Mouse (Mus musculus) megakaryocyte, embryonic 14.5 days (primary cell): ENCODE results near the gene Cyp2w1. TPM values are rescaled to one million over a fixed set of nuclear protein-coding genes. Genes with fewer than 3 reads are reported as not detected.
A peak's percentile ranks its signal among the peaks of the same experiment; 100 is the strongest.

Experiments used
- H3K27me3 ChIP-seq: replicated peaks from 2 replicates; pipeline ENCODE3; 2012; ENCODE audit warnings: inconsistent platforms
- H3K36me3 ChIP-seq: replicated peaks from 2 replicates; pipeline ENCODE3; 2012; ENCODE audit warnings: low read length, inconsistent platforms, mixed read lengths
- H3K4me1 ChIP-seq: 2 replicates; pipeline ENCODE4 v1.6.1; 2012; ENCODE audit warnings: inconsistent platforms
- H3K4me3 ChIP-seq: replicated peaks from 2 replicates; pipeline ENCODE3; 2012; ENCODE audit warnings: moderate library complexity, mild to moderate bottlenecking, inconsistent platforms
- H3K9me3 ChIP-seq: 2 replicates; pipeline ENCODE4 v1.6.1; 2012; ENCODE audit warnings: inconsistent platforms
- FLI1 ChIP-seq: IDR thresholded peaks from 2 replicates; pipeline ENCODE4 v1.6.1; 2012; ENCODE audit warnings: low read length, inconsistent platforms, mixed read lengths
- GATA1 ChIP-seq: IDR thresholded peaks from 3 replicates; pipeline ENCODE4 v1.6.1; 2012; ENCODE audit warnings: mixed read lengths, low read length, inconsistent platforms, borderline replicate concordance
- polyA plus RNA-seq: library from polyadenylated mRNA; stranded (reverse); fragments of >175 nt; gene quantifications from 2 replicates; pipeline ENCODE4 v1.2.3, GENCODE M21; 2012; ENCODE audit warnings: low replicate concordance; ENCODE audit not compliant: insufficient read depth

Cyp2w1 gene
- polyA plus RNA-seq, 1 experiment, result not detected

DNA sequence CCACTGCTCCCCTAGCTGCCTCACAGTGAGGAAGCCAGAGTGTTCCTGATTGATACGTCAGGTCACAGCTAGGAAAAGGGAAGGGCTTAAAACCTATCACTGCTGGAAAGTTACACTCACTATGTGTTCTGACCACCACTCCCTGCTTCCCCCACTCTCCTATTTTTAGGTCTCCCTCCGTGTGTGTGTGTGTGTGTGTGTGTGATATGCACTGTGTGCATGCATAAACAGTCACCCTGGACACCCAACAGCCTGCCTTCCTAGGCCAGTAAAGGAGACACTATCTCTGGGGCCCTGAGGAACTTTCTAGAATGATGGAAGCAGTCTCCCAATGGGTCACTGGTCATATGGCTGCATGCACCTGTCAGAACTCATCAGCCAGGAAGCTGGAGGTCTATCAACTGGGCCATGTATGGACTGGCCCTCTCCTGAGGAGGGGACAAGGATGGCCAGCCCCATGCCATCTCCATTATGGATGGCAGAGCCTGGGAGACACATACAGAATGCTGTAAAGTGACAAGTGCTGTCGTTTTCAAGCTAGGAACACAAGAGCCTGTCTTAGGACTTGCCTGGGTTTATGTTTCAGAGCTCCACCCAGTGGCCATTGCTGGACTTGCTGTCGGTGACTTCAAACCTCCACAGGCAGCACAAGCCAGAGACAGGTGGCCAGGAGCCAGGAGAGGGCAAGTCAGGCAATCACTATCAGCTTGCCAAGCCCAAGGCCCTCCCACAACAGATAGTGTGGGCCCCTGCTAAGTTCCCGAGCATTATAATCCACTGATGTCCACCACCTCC is 45.7 kb downstream of the Cyp2w1 start:
- TF ChIP-seq FLI1 (no peak), GATA1 (no peak)
- no peaks in the 10 kb centered on the region for H3K9me3 ChIP-seq
- peaks cover 98% of the 10 kb centered on the region for H3K4me1 ChIP-seq
- no peaks in the 10 kb centered on the region for H3K27me3 ChIP-seq
- peak overlapping the region; percentile 83 for H3K4me3 ChIP-seq
- peaks cover 86% of the 10 kb centered on the region for H3K36me3 ChIP-seq

DNA sequence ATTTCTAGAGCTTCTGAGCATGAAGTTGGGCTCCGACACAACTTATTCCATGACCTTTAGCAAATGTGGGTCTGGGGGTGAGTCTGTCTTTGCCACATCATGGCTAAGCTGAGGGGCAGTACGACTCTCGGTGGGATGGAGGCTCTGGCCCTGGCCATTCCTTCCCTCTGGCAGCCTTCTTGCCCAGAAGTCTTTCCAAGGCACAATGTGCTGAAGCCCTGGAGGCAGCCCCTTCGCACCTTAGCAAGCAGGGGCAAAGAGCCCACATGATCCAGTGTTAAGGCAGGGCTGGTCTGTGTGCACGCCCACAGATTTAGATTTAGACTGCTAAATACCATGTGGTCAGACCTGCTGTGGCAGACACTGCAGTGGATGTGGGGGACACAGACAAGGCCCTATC is 46.4 kb downstream of the Cyp2w1 start:
- H3K36me3 ChIP-seq, result peaks cover 85% of the 10 kb centered on the region
- TF ChIP-seq FLI1, result no peak
- TF ChIP-seq GATA1, result no peak
- peaks cover 98% of the 10 kb centered on the region for H3K4me1 ChIP-seq
- H3K9me3 ChIP-seq, result no peaks in the 10 kb centered on the region
- no peaks in the 10 kb centered on the region for H3K27me3 ChIP-seq
- peak overlapping the region; percentile 30 for H3K4me3 ChIP-seq

DNA sequence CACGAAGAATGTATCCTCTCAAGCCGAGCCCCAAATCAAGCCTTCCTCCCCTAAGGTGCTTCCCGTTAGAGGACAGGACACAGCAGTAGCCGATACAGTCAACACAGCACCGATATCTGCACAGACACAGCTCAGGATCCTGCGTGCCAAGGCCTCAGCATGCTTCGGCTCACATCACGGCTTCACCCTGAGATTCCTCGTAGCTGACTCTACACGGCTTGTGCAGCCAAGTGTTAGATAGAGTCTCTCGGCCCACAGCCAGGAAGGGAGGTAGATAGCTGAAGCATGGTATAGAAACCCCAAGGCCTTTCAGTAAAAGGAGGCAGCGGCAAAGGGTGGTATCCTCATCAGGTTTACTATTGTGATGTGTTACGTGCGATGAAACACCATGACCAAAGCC is 47.6 kb downstream of the Cyp2w1 start:
- Histone ChIP-seq H3K4me3 (peak overlapping the region; percentile 23), H3K36me3 (peaks cover 73% of the 10 kb centered on the region), H3K9me3 (no peaks in the 10 kb centered on the region), H3K4me1 (peaks cover 98% of the 10 kb centered on the region), H3K27me3 (no peaks in the 10 kb centered on the region)
- TF ChIP-seq GATA1 (no peak), FLI1 (no peak)

DNA sequence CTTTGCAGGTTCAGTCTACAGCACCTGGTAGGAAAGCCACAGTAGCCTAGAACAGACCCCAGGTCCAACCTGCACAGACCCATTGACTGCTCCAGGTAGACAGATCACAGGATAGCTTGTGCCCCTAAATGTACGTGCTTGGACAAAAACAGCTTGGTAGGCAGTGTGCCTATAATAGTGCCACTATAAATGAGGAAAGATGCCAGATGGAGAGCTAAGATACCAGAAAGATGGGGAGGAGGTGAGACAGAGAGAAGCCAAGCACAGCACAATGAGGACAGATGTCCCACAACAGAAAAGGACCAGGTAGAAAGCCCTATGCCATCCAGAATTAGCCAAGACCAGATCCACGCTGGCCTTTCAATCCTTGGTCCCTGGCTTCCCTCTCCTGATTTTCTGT is 49.7 kb downstream of the Cyp2w1 start:
- Histone ChIP-seq H3K9me3 (no peaks in the 10 kb centered on the region), H3K4me3 (no peak overlapping the region), H3K27me3 (no peaks in the 10 kb centered on the region), H3K36me3 (peaks cover 52% of the 10 kb centered on the region), H3K4me1 (peaks cover 98% of the 10 kb centered on the region)
- TF ChIP-seq GATA1, result no peak
- TF ChIP-seq FLI1, result no peak

DNA sequence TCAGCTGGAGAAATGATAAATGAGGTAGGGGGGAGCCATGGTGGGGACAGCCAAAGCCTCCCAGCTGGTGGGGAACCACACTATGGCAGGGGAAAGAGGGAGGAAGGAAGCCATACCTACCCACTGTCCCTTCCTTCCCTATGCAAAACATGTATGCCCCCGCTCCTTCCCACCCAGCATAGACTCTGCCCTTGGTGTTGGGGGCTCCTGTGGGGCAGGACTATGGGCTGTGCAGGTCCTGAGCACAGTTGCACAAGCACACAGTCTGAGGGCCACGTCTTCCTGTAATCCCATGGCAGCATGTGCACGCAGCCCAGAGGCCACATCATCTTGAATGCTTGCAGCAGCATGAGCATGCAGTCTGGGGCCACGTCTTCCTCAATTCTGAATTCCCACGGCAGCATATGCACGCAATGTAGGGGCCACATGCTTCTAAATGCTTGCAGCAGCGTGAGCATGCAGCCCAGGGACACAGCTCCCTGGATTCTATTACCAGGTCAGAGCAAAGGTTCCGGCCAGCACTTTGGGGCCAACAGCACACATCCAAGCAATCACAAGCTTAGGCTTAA is 51.4 kb downstream of the Cyp2w1 start:
- H3K27me3 ChIP-seq, result no peaks in the 10 kb centered on the region
- H3K36me3 ChIP-seq, result peaks cover 50% of the 10 kb centered on the region
- H3K4me3 ChIP-seq, result peak overlapping the region; percentile 90
- H3K9me3 ChIP-seq, result no peaks in the 10 kb centered on the region
- peaks cover 98% of the 10 kb centered on the region for H3K4me1 ChIP-seq
- no peak for TF ChIP-seq FLI1
- no peak for TF ChIP-seq GATA1

DNA sequence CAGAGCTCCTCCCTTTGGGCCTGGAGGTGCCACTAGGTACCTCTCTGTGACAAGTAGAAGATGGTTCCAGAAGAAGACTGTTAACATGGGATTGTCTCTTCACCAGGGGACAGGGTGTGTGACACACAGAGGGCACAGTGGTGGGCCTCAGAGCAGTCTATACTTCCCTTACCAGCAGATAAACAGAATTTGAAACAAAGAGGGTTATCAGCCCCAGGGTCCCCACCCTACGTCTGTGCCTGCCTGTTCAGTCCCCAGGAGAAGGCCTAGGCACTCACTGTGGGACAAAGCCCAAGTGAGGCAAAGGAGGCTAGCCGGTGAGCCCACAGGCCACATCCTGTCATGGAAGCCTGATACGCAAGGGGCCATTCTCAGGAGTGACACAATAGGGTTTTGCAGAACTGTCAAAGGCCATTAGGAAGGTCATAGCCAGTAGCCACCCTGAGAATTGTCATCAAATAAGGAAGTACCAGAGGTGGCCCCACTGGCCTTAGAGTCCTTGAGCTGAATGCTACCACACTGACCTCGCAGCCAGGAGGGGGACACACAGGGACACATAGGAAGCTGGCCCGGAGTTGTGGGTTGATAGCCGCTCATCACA is 52.5 kb downstream of the Cyp2w1 start, which contains the start of gene C130050O18Rik:
TSS of gene C130050O18Rik (plus strand) at position 480 of the 601 bp plus-strand sequence.
- Histone ChIP-seq H3K27me3 (no peaks in the 10 kb centered on the region), H3K4me3 (peak within 1 kb of the TSS; percentile 90), H3K4me1 (peaks cover 98% of the 10 kb centered on the region), H3K9me3 (no peaks in the 10 kb centered on the region), H3K36me3 (peaks cover 51% of the 10 kb centered on the region)
- TF ChIP-seq GATA1, result 0 out of 3 replicates have a peak, but pooled peaks have one; percentile 10
- no peak for TF ChIP-seq FLI1

DNA sequence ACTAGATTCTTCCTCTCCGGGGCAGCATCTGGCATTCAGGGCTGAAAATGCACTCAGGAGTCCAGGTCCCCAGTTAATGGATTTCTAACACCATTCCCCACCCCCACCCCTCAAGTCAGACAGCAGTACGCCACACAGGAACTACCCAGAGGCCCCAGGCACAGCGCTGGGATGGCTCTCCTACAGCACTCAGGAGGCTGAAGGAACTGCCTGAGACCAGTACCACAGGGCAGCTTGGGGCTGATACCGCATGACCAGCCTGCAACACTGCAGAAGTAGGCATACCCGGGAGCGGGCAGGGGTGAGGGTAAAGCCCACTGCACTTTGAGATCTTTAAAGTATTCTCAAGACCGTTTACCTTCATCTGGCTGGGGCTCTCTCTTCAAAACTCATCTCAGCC is 53.1 kb downstream of the Cyp2w1 start:
- H3K4me3 ChIP-seq, result peak overlapping the region; percentile 90
- H3K4me1 ChIP-seq, result peaks cover 98% of the 10 kb centered on the region
- H3K9me3 ChIP-seq, result no peaks in the 10 kb centered on the region
- TF ChIP-seq GATA1, result no peak
- TF ChIP-seq FLI1, result no peak
- H3K27me3 ChIP-seq, result no peaks in the 10 kb centered on the region
- H3K36me3 ChIP-seq, result peaks cover 51% of the 10 kb centered on the region

DNA sequence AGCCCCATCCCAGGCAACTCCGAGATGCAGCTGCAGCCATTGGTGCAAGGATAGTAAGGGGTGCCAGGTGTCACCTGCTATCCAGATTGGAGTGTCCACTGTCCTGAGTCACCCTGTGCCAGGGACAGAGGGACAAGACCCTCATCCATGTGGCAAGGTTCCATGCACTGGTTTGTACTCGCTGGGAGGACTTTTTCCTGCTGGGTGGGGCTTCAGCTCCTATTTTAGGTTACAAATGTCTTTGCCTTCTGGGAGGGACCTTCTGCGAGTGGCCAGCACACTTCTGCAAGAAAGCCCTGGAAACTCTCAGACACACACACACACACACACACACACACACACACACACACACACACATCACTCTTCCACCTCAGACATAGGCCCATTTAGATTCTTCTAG is 53.5 kb downstream of the Cyp2w1 start:
- Histone ChIP-seq H3K27me3 (no peaks in the 10 kb centered on the region), H3K4me1 (peaks cover 98% of the 10 kb centered on the region), H3K9me3 (no peaks in the 10 kb centered on the region), H3K36me3 (peaks cover 51% of the 10 kb centered on the region), H3K4me3 (peak overlapping the region; percentile 90)
- TF ChIP-seq FLI1 (no peak), GATA1 (no peak)

Other genes with a start within 250 kb of the Cyp2w1 start
- gene Prkar1b, start 202.6 kb upstream of the Cyp2w1 start, polyA plus RNA-seq, result 1.4 TPM in 1 of 2 replicates, not detected in the other
- gene Dnaaf5, start 202.4 kb upstream of the Cyp2w1 start, polyA plus RNA-seq, result 196 and 533 TPM in 2 replicates
- gene Sun1, start 152.0 kb upstream of the Cyp2w1 start, polyA plus RNA-seq, result 1.5 and 3.4 TPM in 2 replicates
- gene Get4, start 100.3 kb upstream of the Cyp2w1 start, polyA plus RNA-seq, result 55.5 and 58.7 TPM in 2 replicates
- 25.6 and 59.2 TPM in 2 replicates for gene Adap1, start 27.0 kb upstream of the Cyp2w1 start, polyA plus RNA-seq
- 51.4 and 67.9 TPM in 2 replicates for gene Cox19, start 1.2 kb upstream of the Cyp2w1 start, polyA plus RNA-seq
- gene Gpr146, start 25.1 kb downstream of the Cyp2w1 start, polyA plus RNA-seq, result 54.8 and 69.9 TPM in 2 replicates
- gene C130050O18Rik, start 52.7 kb downstream of the Cyp2w1 start, polyA plus RNA-seq, result 1.8 TPM in 1 of 2 replicates, not detected in the other
- gene Gper1, start 70.5 kb downstream of the Cyp2w1 start, polyA plus RNA-seq, result not detected in 2 replicates
- gene 3110082I17Rik, start 107.9 kb downstream of the Cyp2w1 start, polyA plus RNA-seq, result 23.2 and 41.2 TPM in 2 replicates
- 0.53 and 3.6 TPM in 2 replicates for gene Zfand2a, start 131.9 kb downstream of the Cyp2w1 start, polyA plus RNA-seq
- gene Uncx, start 190.9 kb downstream of the Cyp2w1 start, polyA plus RNA-seq, result not detected in 2 replicates